Mouse (Mus musculus) cerebellum, adult (tissue): ENCODE data around the gene Edn2.

Experiments
- ATAC-seq: cut with Nextera tagmentation; 2 replicates; pipeline ENCODE4 v1.9.2; 2017; ENCODE audit warnings: mild to moderate bottlenecking, moderate library complexity, mixed read lengths; ENCODE audit not compliant: insufficient number of reproducible peaks, low FRiP score, low TSS enrichment

The Edn2 gene

GRCm38 (mm10) chr4:120199184-120199885, 38.3 kb downstream of the Edn2 start:
- no peak for ATAC-seq

GRCm38 (mm10) chr4:120200551-120201266, 39.7 kb downstream of the Edn2 start:
- no peak for ATAC-seq

- no peak for ATAC-seq
These were observed 43.4 kb downstream of the Edn2 start for GRCm38 (mm10) chr4:120204357-120204942.

GRCm38 (mm10) chr4:120206471-120206891, 45.5 kb downstream of the Edn2 start:
- peak; percentile 60; the same call in 1 of the 2 replicates for ATAC-seq

GRCm38 (mm10) chr4:120212080-120212479, 51.1 kb downstream of the Edn2 start:
- no peak for ATAC-seq

GRCm38 (mm10) chr4:120212812-120213211, 51.8 kb downstream of the Edn2 start:
- ATAC-seq, result no peak

GRCm38 (mm10) chr4:120215915-120216591, 55.0 kb downstream of the Edn2 start:
- ATAC-seq, result peak; percentile 61

GRCm38 (mm10) chr4:120216883-120217282, 55.9 kb downstream of the Edn2 start:
- no peak for ATAC-seq
